Comparison of ENCODE assay signal across 20 mouse cellular contexts in genomic region chr11:82852115-82852514, GRCm38 (mm10). TPM values are rescaled to one million over a fixed set of nuclear protein-coding genes. Genes with fewer than 3 reads are reported as not detected.
"Had no signal": no experiment of that assay in that cellular context is flagged by ENCODE, and none has a peak within 500 bp of the region (broad histone marks: within the 10 kb centered on the region; RNA-seq: fewer than 3 reads in every experiment).

No protein-coding gene starts in this region.

- H3K36me3 ChIP-seq: kidney, embryonic 15.5 days; limb, embryonic 10.5 days; stomach, embryonic 15.5 days had no signal

- DNase-seq: kidney, adult 11 months; kidney, postnatal 14 days; lung, embryonic 14.5 days; lung, postnatal 10 days; right cerebral cortex, postnatal 14 days; thymus, adult 2 months; thymus, postnatal 25 days had no signal

- H3K9ac ChIP-seq: kidney, embryonic 15.5 days; lung, embryonic 14.5 days; stomach, embryonic 15.5 days had no signal

- H3K27ac ChIP-seq: kidney, embryonic 15.5 days; limb, embryonic 10.5 days; macrophage; stomach, embryonic 15.5 days had no signal

- H3K4me2 ChIP-seq: kidney, embryonic 15.5 days; lung, embryonic 14.5 days; midbrain, embryonic 11.5 days; stomach, embryonic 15.5 days had no signal

- H3K27me3 ChIP-seq: kidney, embryonic 15.5 days; megakaryocyte, embryonic 14.5 days; stomach, embryonic 15.5 days had no signal

- H3K4me3 ChIP-seq: kidney, embryonic 15.5 days; limb, embryonic 10.5 days; megakaryocyte, embryonic 14.5 days; stomach, embryonic 15.5 days had no signal

- H3K9me3 ChIP-seq: kidney, embryonic 15.5 days; limb, embryonic 10.5 days; megakaryocyte, embryonic 14.5 days; stomach, embryonic 15.5 days had no signal

- ATAC-seq: hindbrain, embryonic 16.5 days; inflammation-experienced regulatory T-cells, adult 6 months; midbrain, embryonic 16.5 days had no signal

RNA-seq across cellular contexts. Expression of gene Fndc8, which starts 39.8 kb away (rescaled TPM):
- total RNA-seq: layer of hippocampus, adult 8-10 months; layer of hippocampus, postnatal 14 days; left cerebral cortex, adult 18-20 months; left cerebral cortex, postnatal 10 days had no signal
- polyA plus RNA-seq: inflammation-experienced regulatory T-cells, adult 6 months; lung, embryonic 14.5 days; macrophage had no signal

RNA-seq across cellular contexts. Expression of gene Unc45b, which starts 58.2 kb away (rescaled TPM):
- polyA plus RNA-seq: macrophage had no signal
